Mouse (Mus musculus): Measurements from ENCODE around the gene Aspscr1.

Gene Aspscr1

DNA sequence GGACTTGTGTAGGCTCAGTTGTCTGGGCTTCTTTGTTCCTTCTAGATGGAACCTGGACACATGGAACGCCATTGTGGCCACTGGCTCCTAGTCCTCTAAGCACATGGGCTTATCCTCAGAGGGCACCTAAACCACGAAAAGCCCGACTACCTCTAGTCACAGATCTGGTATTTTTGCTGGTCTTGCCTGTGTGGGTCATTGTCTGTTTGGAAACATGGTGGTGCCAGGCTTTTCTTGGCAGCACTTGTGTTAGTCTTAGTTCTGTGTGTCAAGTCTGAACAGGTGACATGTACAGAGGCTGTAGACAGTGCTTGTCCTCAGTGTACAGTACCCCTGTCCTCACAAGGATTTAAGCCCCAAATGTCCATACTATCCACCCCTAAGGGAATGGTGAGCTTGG is 10.8 kb downstream of the Aspscr1 start:
- no peak for DNase-seq (ENCODE audit: low read depth, low spot score)

DNA sequence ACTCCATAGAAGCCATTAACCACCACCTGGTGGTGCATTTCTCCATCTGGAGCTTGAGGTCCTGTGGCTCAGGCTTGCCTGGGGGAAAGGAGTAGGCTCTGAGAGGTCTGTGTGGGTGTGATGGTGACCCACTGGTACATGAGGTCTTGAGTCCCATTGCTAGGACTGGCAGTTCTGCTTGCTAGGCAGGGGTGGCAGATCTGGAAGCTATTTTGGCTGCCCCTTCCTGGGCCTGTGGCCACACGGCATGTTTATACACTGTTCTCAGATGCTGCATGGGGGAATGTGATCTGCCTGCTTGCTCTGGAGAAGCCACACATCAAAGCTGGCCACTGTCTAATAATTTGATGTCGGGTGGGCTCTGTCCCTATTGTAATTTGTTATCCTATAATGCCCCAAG is 11.3 kb downstream of the Aspscr1 start:
- DNase-seq (ENCODE audit: low read depth, low spot score) = no peak

DNA sequence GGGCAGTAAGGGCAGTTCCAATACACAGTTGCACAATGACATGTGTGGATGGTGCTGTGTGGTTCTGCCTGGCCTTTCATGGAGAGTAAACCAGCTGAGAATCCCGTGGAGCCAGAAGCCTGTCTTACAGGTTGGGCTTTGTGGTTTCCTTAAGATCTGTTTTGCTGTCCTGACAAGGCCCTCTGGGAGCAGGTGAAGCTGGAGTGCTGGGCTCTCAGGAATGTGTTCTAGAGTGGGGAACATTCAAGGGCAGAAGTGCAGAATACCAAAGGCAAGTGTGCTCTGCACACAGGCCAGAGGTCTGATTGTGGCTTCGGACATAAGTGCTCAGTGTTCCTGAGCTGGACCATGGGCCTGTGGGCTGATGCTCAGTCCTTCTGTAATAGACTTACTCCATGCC is 11.9 kb downstream of the Aspscr1 start:
- DNase-seq (ENCODE audit: low read depth, low spot score) = no peak

DNA sequence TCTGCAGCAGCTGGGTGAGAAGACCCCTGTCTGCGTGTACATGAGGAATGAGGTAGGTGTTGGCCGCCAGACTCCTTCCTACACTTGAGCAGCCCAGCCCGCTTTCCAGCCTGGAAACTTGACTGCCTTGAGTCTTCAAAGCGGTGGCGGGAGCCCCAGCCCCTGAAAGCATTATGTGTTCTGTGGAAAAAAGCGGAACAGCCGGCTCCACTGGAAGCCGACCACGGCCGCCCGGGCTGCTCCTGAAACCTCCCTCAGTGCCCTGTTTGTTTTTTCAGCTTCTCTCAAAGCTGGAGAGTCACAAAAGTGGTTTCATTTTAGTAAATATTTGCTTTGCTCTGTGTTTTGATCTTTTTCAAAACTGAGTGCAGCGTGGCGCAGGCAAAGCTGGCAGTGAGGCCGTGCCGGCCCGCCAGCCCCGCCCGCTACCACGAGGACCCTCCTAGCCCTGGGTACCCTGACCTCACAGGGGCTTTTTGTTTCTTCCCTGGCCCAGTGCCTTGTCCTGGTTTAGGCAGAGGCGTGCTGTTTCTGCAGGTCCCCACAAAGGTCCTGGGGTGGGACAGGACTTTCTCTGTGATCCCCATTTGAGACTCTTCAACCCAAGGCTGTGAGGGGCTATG is 14.0 kb downstream of the Aspscr1 start:
- no peak for DNase-seq (ENCODE audit: low read depth, low spot score)

DNA sequence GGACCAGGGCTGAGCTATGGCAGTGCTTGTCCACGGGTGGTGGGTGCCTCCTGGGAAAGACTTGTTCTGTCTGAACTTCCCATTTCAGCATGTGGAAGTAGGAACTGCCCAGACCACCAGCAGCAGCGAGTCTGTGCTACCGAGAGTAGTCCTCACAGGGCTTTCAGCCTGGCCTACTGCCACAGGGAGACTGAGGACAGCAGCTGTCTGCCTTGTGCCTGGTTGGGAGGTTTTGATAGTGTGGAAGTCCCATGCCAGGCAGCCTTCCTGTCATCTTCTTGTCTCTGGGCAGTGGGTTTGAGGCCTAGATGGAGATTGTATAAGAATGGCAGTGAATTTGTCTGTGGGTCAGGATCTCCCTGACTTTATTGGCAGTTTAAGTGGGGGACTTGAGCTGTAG is 16.6 kb downstream of the Aspscr1 start:
- no peak for DNase-seq (ENCODE audit: low read depth, low spot score)

DNA sequence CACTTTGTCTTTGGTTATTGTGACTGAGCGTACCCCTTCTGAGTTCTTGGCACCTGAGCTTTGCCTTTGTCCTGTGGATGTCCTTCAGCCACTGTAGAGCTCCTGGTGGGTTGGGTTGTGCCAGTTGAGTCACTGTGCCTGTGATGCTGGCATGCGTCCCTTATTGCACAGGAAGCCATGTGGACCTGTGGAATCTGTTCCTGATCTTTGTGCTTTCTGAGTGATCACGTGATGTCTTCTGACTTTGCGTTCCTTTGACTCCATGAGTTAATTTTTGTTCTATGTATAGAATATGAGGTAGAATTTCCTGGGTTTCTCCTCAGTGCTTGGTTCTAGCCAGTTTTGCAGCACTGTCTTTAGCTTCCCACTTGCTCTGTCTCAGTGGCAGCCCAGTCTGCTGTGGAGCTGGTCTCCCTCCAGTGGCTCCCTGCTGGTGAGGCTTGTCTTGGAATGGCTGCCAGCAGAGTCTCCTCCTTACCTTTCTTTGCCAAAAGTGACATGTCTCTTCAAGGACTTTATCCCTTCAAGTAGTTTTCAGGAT is 19.8 kb downstream of the Aspscr1 start:
- no peak for DNase-seq (ENCODE audit: low read depth, low spot score)

DNA sequence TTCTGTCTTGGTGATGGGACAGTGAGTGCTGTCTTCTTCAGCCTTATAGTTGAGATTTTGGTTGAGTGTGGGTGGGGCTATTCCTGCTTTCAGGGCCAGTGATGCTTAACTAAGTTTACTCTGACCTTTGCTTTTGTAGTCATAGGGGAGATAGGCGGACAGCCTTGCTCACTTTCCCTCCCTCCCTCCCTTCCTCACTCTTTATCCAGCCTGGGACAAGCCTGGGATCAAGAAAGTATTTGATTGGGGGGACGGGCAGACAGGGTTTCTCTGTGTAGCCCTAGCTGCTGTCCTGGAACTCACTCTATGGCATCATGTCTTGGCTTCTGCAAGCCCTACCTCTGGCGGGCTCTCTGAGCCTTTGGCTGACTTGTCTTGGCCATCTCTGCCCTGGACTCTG is 20.7 kb downstream of the Aspscr1 start:
- DNase-seq (ENCODE audit: low read depth, low spot score) = no peak

DNA sequence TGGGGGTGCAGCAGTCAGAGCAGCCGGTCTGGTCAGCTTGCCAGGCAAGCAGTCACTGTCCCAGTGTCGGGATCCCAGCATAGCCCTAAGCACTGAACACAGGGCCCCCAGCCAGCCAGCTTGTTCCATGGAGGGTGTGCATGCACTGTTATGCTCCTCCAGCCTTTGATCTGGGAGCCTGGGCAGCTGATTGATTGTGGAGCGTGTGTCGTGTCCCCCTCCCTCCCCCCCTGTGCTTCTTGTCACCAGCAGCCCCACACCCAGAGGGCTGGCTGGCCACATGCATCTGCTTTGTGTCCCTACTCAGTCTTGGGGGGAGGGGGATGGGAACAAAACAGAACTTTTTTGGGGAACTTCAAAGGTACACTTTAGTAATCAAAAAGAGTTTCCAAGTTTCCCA is 22.4 kb downstream of the Aspscr1 start:
- DNase-seq (ENCODE audit: low read depth, low spot score) = no peak

DNA sequence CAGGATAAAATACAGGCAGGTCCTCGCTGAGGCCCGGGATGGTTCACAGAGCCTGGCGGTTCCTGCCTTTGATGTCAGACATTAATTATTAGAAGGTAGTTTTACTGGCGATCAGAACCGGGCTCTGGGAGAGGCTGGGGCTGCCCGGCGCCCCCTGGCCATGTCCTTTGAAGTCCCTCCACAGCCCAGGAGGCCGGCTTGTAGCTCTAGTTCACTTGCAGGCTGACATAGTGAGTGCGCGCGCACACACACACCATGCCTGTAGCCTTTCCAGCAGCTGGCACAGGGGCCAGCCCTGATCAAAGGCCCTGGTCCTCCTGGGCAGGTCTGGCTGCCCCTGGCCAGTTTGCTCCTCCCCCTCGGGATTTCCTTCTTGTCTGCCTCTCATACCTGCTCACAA is 22.9 kb downstream of the Aspscr1 start:
- DNase-seq (ENCODE audit: low read depth, low spot score) = no peak

DNA sequence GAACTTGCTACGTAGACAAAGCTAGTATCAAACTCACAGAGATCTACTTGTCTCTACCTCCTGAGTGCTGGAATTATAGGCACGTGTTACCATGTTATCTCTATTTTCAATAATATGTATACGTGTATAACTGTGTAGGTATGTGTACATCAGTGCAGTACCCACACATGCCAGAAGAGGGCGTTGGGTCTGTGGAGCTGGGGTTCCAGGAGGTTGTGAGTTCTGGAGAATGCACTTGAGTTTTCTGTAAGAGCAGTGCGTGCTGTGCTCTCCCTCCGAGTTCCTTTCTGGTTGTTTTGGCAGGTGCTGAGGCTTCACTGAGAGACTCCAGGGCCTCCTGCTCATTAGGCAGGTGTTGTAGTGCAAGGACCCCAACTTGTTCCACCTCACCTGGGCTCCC is 23.8 kb downstream of the Aspscr1 start:
- no peak for DNase-seq (ENCODE audit: low read depth, low spot score)

DNA sequence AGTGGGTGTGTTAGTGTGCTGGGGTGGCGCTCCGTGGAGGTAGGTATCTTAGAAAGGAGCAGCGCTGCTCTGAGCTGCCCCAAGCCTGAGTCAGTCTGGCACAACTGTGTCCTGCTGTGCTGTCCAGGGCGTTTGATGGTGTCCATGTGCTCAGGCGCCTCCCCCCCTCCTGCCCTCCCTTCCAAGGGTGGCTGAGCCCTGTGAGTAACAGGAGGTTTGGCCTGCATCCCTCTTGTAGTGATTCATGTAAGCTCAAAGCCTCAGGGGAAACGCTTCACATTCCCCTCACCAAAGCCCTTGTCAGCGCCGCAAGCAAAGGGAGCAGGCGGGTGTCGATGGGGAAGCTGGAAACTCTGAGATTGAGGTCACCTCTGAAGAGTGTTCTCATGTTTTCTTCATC is 25.0 kb downstream of the Aspscr1 start:
- no peak for DNase-seq (ENCODE audit: low read depth, low spot score)

DNA sequence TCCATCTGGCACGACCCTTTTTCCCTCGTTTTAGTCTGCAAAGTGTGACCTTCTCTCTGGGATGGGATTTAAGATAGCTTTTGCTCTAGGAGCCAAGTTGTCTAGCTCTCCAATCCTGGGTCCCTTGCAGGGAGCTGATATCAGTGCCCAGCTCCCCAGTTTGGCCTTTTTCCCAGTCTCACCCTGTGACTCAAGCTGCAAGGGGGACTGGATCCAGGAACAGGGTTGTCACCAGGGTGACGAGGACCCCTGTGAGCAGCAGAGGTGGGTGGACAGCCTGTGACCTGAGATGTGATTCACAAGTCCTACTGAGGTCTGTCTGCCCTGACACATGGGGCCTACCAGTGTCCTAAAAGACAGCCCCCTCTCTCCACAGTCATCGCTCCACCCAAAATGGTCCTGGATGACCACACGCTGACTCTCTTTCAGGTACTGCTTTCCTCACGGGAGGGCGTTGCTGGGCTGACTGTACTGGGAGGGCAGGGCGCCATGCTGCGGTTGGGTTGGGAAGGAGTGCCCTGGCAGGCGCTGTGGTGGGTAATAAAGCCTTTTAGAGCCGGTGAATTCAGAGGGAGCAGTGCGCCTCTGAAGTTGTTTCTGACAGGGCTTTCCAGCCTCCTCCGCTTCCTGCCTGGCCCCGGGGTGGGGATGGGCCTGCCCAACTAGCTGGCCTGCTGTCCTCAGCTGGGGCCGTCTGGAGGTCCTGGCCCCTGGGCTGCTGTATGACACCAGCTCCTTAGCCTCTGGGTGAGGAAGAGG is 31.1 kb downstream of the Aspscr1 start:
- no peak for DNase-seq (ENCODE audit: low read depth, low spot score)

DNA sequence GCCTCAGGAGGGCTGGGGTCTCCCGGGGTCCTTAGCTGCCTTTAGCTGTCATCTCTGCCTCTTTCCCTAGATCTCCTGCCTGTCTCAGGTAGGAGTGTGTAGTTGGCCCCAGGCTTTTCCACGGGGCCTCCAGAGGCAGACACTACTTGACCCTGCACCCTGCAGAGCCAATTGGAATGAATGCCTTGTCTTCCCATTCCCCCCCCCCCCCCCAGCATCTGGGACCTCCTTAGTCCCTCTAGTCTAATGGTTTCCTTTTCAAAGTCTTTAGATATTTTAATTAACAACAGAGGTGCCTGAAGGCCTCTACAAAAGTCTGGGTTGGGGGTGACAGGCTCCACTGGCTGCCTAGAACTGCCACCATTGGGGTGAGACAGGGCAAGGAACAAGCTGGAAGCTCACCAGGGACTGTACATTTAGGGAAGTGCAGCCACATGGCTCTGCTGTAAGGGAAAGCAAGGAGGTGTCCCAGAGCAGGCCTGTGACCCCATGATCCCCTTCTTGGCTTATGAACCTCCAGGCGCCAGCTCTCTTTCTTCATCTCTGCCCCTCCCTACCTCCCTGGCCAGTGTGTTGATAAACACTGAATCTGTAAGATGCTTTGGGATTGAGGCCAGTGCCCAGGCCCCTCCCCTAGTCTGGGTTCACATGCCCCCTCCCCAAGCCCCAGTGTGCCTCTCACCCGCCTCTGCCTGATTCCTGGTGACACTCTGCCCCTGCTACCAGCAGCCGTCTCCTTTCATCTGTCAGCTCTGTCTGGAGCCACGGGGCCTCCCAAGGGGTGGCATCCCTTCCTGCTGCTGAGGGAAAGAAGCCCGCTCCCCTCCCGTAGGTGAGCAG is 31.9 kb downstream of the Aspscr1 start:
- DNase-seq (ENCODE audit: low read depth, low spot score) = no peak

DNA sequence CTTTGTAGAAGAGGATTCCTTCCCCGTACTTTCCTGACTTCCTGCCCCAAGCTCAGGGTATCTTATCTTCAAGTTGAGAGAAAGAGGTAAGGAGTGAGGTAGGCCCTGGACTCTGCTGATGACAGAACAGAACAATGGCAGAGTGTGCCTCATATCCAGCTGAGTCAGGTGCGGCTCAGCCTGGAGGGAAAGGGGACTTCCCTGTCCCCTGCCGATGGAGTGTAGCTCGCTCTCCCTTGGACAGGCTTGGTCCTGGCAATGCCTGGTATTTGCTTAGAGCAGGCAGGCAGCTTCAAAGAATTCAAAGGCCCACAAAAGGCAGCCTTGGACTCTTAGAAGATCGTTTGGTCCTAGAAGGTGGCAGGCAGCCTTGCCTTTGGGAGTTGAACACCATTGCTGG is 33.3 kb downstream of the Aspscr1 start:
- no peak for DNase-seq (ENCODE audit: low read depth, low spot score)

DNA sequence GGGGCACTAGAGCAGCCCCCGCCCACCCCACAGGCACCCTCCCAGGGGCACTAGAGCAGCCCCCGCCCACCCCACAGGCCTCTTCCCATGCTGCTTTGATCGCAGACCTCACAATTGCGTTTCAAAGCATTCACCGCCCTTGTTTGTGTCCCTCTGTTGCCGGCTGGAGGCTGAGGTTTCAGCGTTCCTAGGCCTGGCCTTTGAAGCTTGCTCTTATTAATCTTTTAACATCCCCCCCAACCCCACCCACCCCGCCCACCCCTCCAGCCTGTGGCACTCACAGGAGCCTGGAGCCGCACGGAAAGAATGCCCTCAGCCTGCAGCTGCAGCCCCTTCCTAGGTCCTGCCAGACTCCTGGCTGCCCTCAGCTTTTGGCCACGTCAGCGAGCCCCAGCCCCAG is 34.5 kb downstream of the Aspscr1 start:
- no peak for DNase-seq (ENCODE audit: low read depth, low spot score)

DNA sequence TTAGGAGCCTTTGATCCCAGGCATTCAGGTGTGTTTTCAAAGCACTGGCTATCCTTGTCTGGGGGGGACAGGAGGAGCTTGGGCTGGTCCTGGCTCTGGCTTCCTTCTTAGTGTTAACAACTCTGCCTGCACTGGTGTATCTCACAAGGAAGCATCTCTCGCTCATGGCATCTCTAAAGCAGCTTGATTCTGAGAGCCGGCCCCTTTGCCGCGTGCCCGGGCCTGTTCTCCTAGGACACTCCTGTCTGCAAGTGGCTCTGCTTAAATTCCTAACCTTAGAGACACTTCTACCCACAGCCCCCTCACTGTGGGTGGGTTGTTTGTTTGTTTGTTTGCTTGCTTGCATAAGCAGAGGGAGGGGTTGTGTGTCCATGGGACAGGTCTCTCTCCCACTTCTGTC is 35.2 kb downstream of the Aspscr1 start:
- DNase-seq (ENCODE audit: low read depth, low spot score) = no peak

DNA sequence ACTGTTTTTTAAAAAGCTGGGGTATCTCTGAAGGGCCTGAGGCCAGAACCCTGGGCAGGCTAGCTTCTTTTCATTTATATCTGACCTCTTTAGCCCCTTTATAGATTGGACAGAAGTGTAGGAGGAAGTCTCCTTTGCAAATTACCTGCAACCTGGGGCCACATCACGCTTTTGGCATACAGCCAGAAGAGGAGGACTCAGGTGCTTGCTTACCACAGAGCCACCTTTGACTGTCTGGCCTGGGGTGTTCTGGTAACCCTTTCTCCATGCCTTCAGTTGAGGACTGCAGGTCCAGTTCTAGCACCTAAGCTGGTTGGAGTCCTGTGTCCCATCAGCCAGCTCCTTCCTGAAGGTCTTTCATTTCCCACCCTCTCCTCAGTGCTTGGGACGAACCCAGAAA is 36.8 kb downstream of the Aspscr1 start:
- no peak for DNase-seq (ENCODE audit: low read depth, low spot score)

DNA sequence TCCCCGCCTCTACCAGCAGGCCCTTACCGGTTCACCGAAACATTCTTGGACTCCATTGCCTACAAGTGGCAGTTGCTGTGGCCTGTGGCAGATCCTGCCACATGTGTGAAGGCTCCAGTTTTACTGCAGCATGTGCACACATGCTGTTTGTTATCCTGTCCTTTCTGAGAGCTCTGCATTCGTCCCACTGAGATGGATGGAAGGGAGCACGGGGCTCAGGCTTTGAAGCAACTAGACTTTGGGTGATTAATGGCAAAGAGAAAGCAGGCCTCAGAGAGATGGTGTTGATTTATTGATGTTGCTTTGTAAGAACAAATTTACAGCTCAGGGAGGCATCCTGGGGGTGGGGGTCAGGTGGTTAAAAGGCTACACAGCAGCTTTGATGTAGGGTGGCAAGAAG is 37.9 kb downstream of the Aspscr1 start:
- DNase-seq (ENCODE audit: low read depth, low spot score) = no peak

DNA sequence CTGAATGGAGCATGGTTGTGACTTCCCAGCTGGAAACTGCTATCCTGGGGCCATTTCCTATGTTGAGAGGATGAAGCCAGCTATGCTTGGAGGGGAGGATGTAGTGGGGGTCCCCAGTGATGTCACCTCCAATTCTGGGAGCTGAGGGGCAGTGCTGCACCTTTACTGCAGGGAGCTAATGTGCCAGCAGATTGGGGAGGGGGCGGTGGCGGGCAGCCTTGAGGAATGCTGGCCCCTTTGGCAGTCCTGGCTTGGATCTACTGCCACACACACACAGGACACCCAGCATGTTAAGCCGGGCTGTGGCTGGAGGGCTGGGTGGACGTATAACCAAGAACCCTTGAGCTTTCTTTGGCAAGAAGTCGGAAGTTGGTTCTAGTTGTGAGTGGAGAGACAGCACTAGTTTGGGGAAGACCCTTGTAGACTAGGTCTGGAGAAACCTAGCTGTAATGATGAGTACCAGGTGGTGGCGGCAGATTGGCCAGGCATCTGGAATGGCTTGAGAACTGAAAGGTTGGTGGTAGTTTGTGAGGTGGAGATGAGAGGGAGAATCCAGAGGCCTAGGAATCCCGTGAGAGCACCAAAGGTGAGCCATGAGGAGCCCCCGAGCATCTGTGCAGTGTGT is 39.3 kb downstream of the Aspscr1 start:
- no peak for DNase-seq (ENCODE audit: low read depth, low spot score)

DNA sequence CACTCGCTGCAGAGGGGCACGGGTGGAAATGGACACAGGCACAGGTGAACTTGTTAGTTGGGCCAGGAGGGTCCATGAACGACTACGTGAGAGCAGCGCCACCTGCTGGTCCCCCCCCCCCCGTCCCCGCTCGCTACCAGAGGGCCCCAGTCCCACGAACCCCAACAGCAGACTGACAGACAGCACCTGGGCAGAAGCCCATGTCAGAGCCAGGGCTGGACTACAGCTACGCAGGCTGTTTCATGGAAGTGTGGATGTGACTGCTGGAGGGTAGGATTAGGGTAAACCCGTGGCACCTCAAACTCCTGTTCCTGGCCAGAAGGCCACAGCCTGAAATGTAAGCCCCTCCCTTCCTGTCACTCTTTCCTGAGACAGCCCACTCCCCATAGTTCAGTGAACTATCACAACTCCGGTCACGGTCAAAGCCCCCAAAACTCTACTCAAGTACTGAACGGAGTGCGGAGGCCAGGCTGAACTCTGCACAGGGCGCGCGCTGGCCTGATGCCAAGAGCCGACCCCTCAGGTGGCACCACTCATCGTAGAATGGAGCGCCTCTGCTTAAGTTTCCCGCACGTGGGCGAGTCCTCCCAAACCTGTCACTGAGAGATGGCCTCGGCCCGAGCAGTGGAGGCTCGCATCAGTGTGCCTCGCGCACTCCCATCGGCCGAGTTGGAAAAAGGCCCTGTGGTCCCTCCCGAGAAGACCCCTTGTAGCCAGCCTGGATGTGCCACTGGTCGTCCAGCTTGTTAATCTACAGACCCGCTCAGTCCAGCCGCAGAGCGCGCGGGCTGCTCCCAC is 40.2 kb downstream of the Aspscr1 start:
- DNase-seq (ENCODE audit: low read depth, low spot score) = no peak

All from embryo, embryonic 11.5 days (tissue).